Mouse (Mus musculus) cerebellum, adult 2 months (tissue): ENCODE data around the gene Gfra1.

ENCODE experiments used
- CTCF ChIP-seq: fragments of 200-500 bp; IDR thresholded peaks from 2 replicates; pipeline ENCODE4 v1.5.1; 2011; ENCODE audit warnings: low read depth, mild to moderate bottlenecking, control low read depth, low read length, moderate library complexity, borderline replicate concordance; ENCODE audit not compliant: insufficient read depth
- POLR2A ChIP-seq: fragments of 200-500 bp; IDR thresholded peaks from 2 replicates; pipeline ENCODE4 v1.6.1; 2011; ENCODE audit warnings: low read length, control low read depth, borderline replicate concordance; ENCODE audit not compliant: insufficient read depth

- TF ChIP-seq POLR2A, result no peak
- TF ChIP-seq CTCF, result no peak
These were observed 81.1 kb downstream of the Gfra1 start for GRCm38 (mm10) chr19:58374648-58375047.
